Mouse (Mus musculus): ENCODE measurements around the gene Ankrd13d. TPM values are rescaled to one million over a fixed set of nuclear protein-coding genes. Genes with fewer than 3 reads are reported as not detected.

Gene Ankrd13d
- total RNA-seq, 1 experiment from 2014 or later = 3.7 TPM

GRCm38 (mm10) chr19:4301735-4302651 lies 19.1 kb upstream of the Ankrd13d start:
- peak; percentile 46 for ATAC-seq (replicated peaks; ENCODE audit: low read depth, poor library complexity, severe bottlenecking)

- no peak for ATAC-seq (replicated peaks; ENCODE audit: low read depth, poor library complexity, severe bottlenecking)
Measured at GRCm38 (mm10) chr19:4300852-4301734, 18.2 kb upstream of the Ankrd13d start.

GRCm38 (mm10) chr19:4300271-4300704 lies 17.4 kb upstream of the Ankrd13d start:
- ATAC-seq (replicated peaks; ENCODE audit: low read depth, poor library complexity, severe bottlenecking) = peak; percentile 71

GRCm38 (mm10) chr19:4299574-4300270 lies 16.8 kb upstream of the Ankrd13d start:
- ATAC-seq (replicated peaks; ENCODE audit: low read depth, poor library complexity, severe bottlenecking) = peak; percentile 4; the same call in 1 of the 2 replicates

- ATAC-seq (replicated peaks; ENCODE audit: low read depth, poor library complexity, severe bottlenecking) = no peak
Measured at GRCm38 (mm10) chr19:4299126-4299525, 16.2 kb upstream of the Ankrd13d start.

GRCm38 (mm10) chr19:4298322-4299121 lies 15.6 kb upstream of the Ankrd13d start:
- ATAC-seq (replicated peaks; ENCODE audit: low read depth, poor library complexity, severe bottlenecking) = no peak

GRCm38 (mm10) chr19:4297851-4298250 lies 14.9 kb upstream of the Ankrd13d start:
- no peak for ATAC-seq (replicated peaks; ENCODE audit: low read depth, poor library complexity, severe bottlenecking)

- ATAC-seq (replicated peaks; ENCODE audit: low read depth, poor library complexity, severe bottlenecking) = no peak
Measured at GRCm38 (mm10) chr19:4296611-4297010, 13.7 kb upstream of the Ankrd13d start.

- ATAC-seq (replicated peaks; ENCODE audit: low read depth, poor library complexity, severe bottlenecking) = no peak
Measured at GRCm38 (mm10) chr19:4295391-4295790, 12.5 kb upstream of the Ankrd13d start.

- ATAC-seq (replicated peaks; ENCODE audit: low read depth, poor library complexity, severe bottlenecking) = peak; percentile 87
Measured at GRCm38 (mm10) chr19:4294381-4295097, 11.6 kb upstream of the Ankrd13d start.

GRCm38 (mm10) chr19:4291161-4291560 lies 8.2 kb upstream of the Ankrd13d start:
- ATAC-seq (replicated peaks; ENCODE audit: low read depth, poor library complexity, severe bottlenecking) = no peak

GRCm38 (mm10) chr19:4290749-4291148 lies 7.8 kb upstream of the Ankrd13d start:
- ATAC-seq (replicated peaks; ENCODE audit: low read depth, poor library complexity, severe bottlenecking) = no peak

- no peak for ATAC-seq (replicated peaks; ENCODE audit: low read depth, poor library complexity, severe bottlenecking)
Measured at GRCm38 (mm10) chr19:4283653-4284052, 716 bp upstream of the Ankrd13d start.

- ATAC-seq (replicated peaks; ENCODE audit: low read depth, poor library complexity, severe bottlenecking) = no peak
Measured at GRCm38 (mm10) chr19:4280425-4280824, 2.5 kb downstream of the Ankrd13d start.

- no peak for ATAC-seq (replicated peaks; ENCODE audit: low read depth, poor library complexity, severe bottlenecking)
Measured at GRCm38 (mm10) chr19:4279487-4279886, 3.5 kb downstream of the Ankrd13d start.

- no peak for ATAC-seq (replicated peaks; ENCODE audit: low read depth, poor library complexity, severe bottlenecking)
Measured at GRCm38 (mm10) chr19:4270972-4271371, 12.0 kb downstream of the Ankrd13d start.

GRCm38 (mm10) chr19:4270187-4270586 lies 12.8 kb downstream of the Ankrd13d start:
- ATAC-seq (replicated peaks; ENCODE audit: low read depth, poor library complexity, severe bottlenecking) = no peak

- ATAC-seq (replicated peaks; ENCODE audit: low read depth, poor library complexity, severe bottlenecking) = peak; percentile 90
Measured at GRCm38 (mm10) chr19:4268566-4269361, 14.2 kb downstream of the Ankrd13d start, which contains the start of gene Ssh3. TSS of gene Ssh3 (minus strand) at chr19:4269180.
